Mouse (Mus musculus) CH12.LX (cell line): ENCODE measurements around the gene Pknox1. TPM values are rescaled to one million over a fixed set of nuclear protein-coding genes. Genes with fewer than 3 reads are reported as not detected.

ENCODE experiments used
- DNase-seq: peaks from one replicate; pipeline ENCODE4 v3.0.0-alpha.2; 2013; ENCODE audit errors: extremely low read depth
- H3K27ac ChIP-seq: 2 replicates; pipeline ENCODE4 v1.5.1; 2012; ENCODE audit warnings: low read depth, mild to moderate bottlenecking, control low read depth, moderate library complexity; ENCODE audit not compliant: insufficient read depth
- H3K27me3 ChIP-seq: replicated peaks from 2 replicates; pipeline ENCODE3; 2012; ENCODE audit warnings: inconsistent platforms
- H3K36me3 ChIP-seq, 2 experiments: replicated peaks in 1 of 2; 2 replicates each; pipeline versions ENCODE3 to v1.6.1; 2012; ENCODE audit warnings: inconsistent platforms in 1 of 2, low read length in 1 of 2, mild to moderate bottlenecking in 1 of 2, mixed read lengths in 1 of 2, moderate library complexity in 1 of 2; ENCODE audit not compliant: control insufficient read depth in 1 of 2, insufficient read depth in 1 of 2
- H3K4me1 ChIP-seq, 2 experiments: 2 replicates each; pipeline ENCODE4 v1.6.1; 2012; ENCODE audit warnings: inconsistent platforms in 1 of 2, moderate library complexity in 1 of 2; ENCODE audit not compliant: insufficient read depth in 2 of 2, control insufficient read depth in 1 of 2
- H3K4me2 ChIP-seq: 2 replicates; pipeline ENCODE4 v1.6.1; 2012; ENCODE audit warnings: low read depth, mild to moderate bottlenecking, control low read depth; ENCODE audit not compliant: poor library complexity, insufficient read depth, severe bottlenecking
- H3K4me3 ChIP-seq, 3 experiments: fragments of 150-350 bp in 1 of 3; sonication (generic) in 1 of 3; replicated peaks in 1 of 3; 2 replicates each; pipeline versions ENCODE3 to v1.5.1; 2011 to 2012; ENCODE audit warnings: low read depth in 2 of 3, low read length in 2 of 3, mild to moderate bottlenecking in 2 of 3, moderate library complexity in 2 of 3, control low read depth in 1 of 3, improper control_type of control experiment in 1 of 3, inconsistent platforms in 1 of 3, mixed read lengths in 1 of 3; ENCODE audit not compliant: poor library complexity in 1 of 3
- H3K79me2 ChIP-seq: replicated peaks from 2 replicates; pipeline ENCODE4 v1.6.1; 2012; ENCODE audit warnings: mild to moderate bottlenecking, moderate library complexity; ENCODE audit not compliant: control insufficient read depth, poor library complexity, insufficient read depth, severe bottlenecking; ENCODE audit errors: extremely low read depth
- H3K9ac ChIP-seq: 2 replicates; pipeline ENCODE4 v1.6.1; 2012; ENCODE audit warnings: low read depth, mild to moderate bottlenecking, control low read depth, moderate library complexity; ENCODE audit not compliant: insufficient read depth
- H3K9me3 ChIP-seq: replicated peaks from 2 replicates; pipeline ENCODE3; 2012; ENCODE audit warnings: low read length, inconsistent platforms, mixed read lengths
- BHLHE40 ChIP-seq: IDR thresholded peaks from 2 replicates; pipeline ENCODE4 v1.6.1; 2011; ENCODE audit warnings: mild to moderate bottlenecking, low read depth, low read length, improper control_type of control experiment
- CHD1 ChIP-seq: IDR thresholded peaks from 2 replicates; pipeline ENCODE4 v1.6.1; 2012; ENCODE audit warnings: low read depth, low read length, improper control_type of control experiment, inconsistent platforms
- ELF1 ChIP-seq: IDR thresholded peaks from 2 replicates; pipeline ENCODE4 v1.6.1; 2014; ENCODE audit warnings: low read depth, mild to moderate bottlenecking, inconsistent platforms, low read length, improper control_type of control experiment
- EP300 ChIP-seq: IDR thresholded peaks from 2 replicates; pipeline ENCODE4 v1.6.1; 2011; ENCODE audit warnings: low read length, improper control_type of control experiment
- GABPA ChIP-seq: IDR thresholded peaks from 2 replicates; pipeline ENCODE4 v1.6.1; 2012; ENCODE audit warnings: low read depth, low read length, improper control_type of control experiment, inconsistent platforms; ENCODE audit not compliant: insufficient replicate concordance
- JUN ChIP-seq: IDR thresholded peaks from 2 replicates; pipeline ENCODE4 v1.6.1; 2011; ENCODE audit warnings: low read depth, mild to moderate bottlenecking, low read length, improper control_type of control experiment, moderate library complexity; ENCODE audit not compliant: insufficient read depth
- JUND ChIP-seq: conservative IDR thresholded peaks from 2 replicates; pipeline ENCODE4 v1.6.1; 2011; ENCODE audit warnings: low read depth, low read length, improper control_type of control experiment
- MAFK ChIP-seq: IDR thresholded peaks from 2 replicates; pipeline ENCODE4 v1.6.1; 2011; ENCODE audit warnings: low read length, improper control_type of control experiment; ENCODE audit not compliant: insufficient replicate concordance
- MAZ ChIP-seq: IDR thresholded peaks from 2 replicates; pipeline ENCODE4 v1.6.1; 2012; ENCODE audit warnings: low read depth, mild to moderate bottlenecking, inconsistent platforms, low read length, improper control_type of control experiment, moderate library complexity
- MEF2A ChIP-seq: IDR thresholded peaks from 2 replicates; pipeline ENCODE4 v1.6.1; 2014; ENCODE audit warnings: low read depth, mild to moderate bottlenecking, inconsistent platforms, low read length, improper control_type of control experiment, borderline replicate concordance
- NELFE ChIP-seq: IDR thresholded peaks from 2 replicates; pipeline ENCODE4 v1.6.1; 2011; ENCODE audit warnings: low read depth, low read length, improper control_type of control experiment
- NRF1 ChIP-seq: IDR thresholded peaks from 2 replicates; pipeline ENCODE4 v1.6.1; 2014; ENCODE audit warnings: low read depth, mild to moderate bottlenecking, inconsistent platforms, low read length, improper control_type of control experiment, moderate library complexity
- PAX5 ChIP-seq: IDR thresholded peaks from 2 replicates; pipeline ENCODE4 v1.6.1; 2012; ENCODE audit warnings: low read length, inconsistent platforms, mixed read lengths
- POLR2A ChIP-seq: IDR thresholded peaks from 2 replicates; pipeline ENCODE4 v1.6.1; 2011; ENCODE audit warnings: low read depth, mild to moderate bottlenecking, improper control_type of control experiment, low read length
- POLR2AphosphoS2 ChIP-seq: IDR thresholded peaks from 2 replicates; pipeline ENCODE4 v1.6.1; 2011; ENCODE audit warnings: low read depth, low read length, improper control_type of control experiment
- RAD21 ChIP-seq: IDR thresholded peaks from 2 replicates; pipeline ENCODE4 v1.6.1; 2011; ENCODE audit warnings: low read depth, mild to moderate bottlenecking, low read length, improper control_type of control experiment, moderate library complexity
- SMC3 ChIP-seq: IDR thresholded peaks from 2 replicates; pipeline ENCODE4 v1.6.1; 2011; ENCODE audit warnings: low read depth, low read length, improper control_type of control experiment
- TBP ChIP-seq: conservative IDR thresholded peaks from 2 replicates; pipeline ENCODE4 v1.6.1; 2011; ENCODE audit warnings: low read depth, low read length, improper control_type of control experiment
- TCF12 ChIP-seq: IDR thresholded peaks from 2 replicates; pipeline ENCODE4 v1.6.1; 2014; ENCODE audit warnings: low read depth, mild to moderate bottlenecking, inconsistent platforms, low read length, improper control_type of control experiment
- USF1 ChIP-seq: IDR thresholded peaks from 2 replicates; pipeline ENCODE4 v1.6.1; 2014; ENCODE audit warnings: low read depth, mild to moderate bottlenecking, inconsistent platforms, low read length, improper control_type of control experiment
- USF2 ChIP-seq: conservative IDR thresholded peaks from 2 replicates; pipeline ENCODE4 v1.6.1; 2011; ENCODE audit warnings: low read depth, low read length, improper control_type of control experiment
- ZC3H11A ChIP-seq: IDR thresholded peaks from 2 replicates; pipeline ENCODE4 v1.6.1; 2012; ENCODE audit warnings: low read depth, mild to moderate bottlenecking, inconsistent platforms, low read length, improper control_type of control experiment
- ZKSCAN1 ChIP-seq: IDR thresholded peaks from 2 replicates; pipeline ENCODE4 v1.6.1; 2012; ENCODE audit warnings: low read depth, inconsistent platforms, low read length, improper control_type of control experiment, borderline replicate concordance
- ZMIZ1 ChIP-seq: IDR thresholded peaks from 2 replicates; pipeline ENCODE4 v1.6.1; 2012; ENCODE audit warnings: low read depth, mild to moderate bottlenecking, inconsistent platforms, low read length, improper control_type of control experiment
- ZNF384 ChIP-seq: IDR thresholded peaks from 2 replicates; pipeline ENCODE4 v1.6.1; 2012; ENCODE audit warnings: low read depth, low read length, improper control_type of control experiment, inconsistent platforms
- dilution Hi-C: fragments of 300-500 bp; cut with MboI; formaldehyde crosslinking; loops from 2 replicates; pipeline ENCODE4 v1.14.3; 2020; ENCODE audit warnings: low sequenced_read_pairs; ENCODE audit not compliant: extremely low pct_unique_long_range_greater_than_20kb, extremely low pct_ligation_motif_present
- in situ Hi-C: fragments of 300-500 bp; cut with MboI; formaldehyde crosslinking; loops from 3 replicates; pipeline ENCODE4 v1.14.3; 2019; ENCODE audit warnings: low sequenced_read_pairs, low pct_ligation_motif_present, low pct_unique_long_range_greater_than_20kb, mixed read lengths
- polyA plus RNA-seq: library from polyadenylated mRNA; unstranded; fragments of >175 nt; gene quantifications from 2 replicates; pipeline ENCODE4 v1.2.1, GENCODE M21; 2012; ENCODE audit warnings: low read depth; ENCODE audit not compliant: insufficient read length
- total RNA-seq, 2 experiments: library from RNA; depleted of rRNA; stranded (reverse); fragments of 300-350 nt in 1 of 2; fragments of >200 nt in 1 of 2; gene quantifications; 2 replicates each; pipeline ENCODE4 v1.2.3; 2012 to 2014

Gene Pknox1
- total and polyA plus RNA-seq, 3 experiments, result 15.1 to 22.3 (median 20.5) TPM

- H3K9me3 ChIP-seq, result no peaks in the 10 kb centered on the region
- dilution Hi-C loops, result no loop called here
- no peak overlapping the region for H3K4me2 ChIP-seq
- no peak for DNase-seq
- in situ Hi-C loops, result no loop called here
- peaks cover 18 to 72% of the 10 kb centered on the region in 2 experiments for H3K36me3 ChIP-seq
- TF ChIP-seq RAD21 (no peak), NRF1 (no peak), MAFK (no peak), PAX5 (no peak), NELFE (no peak), ZMIZ1 (no peak), ZNF384 (no peak), GABPA (no peak), EP300 (no peak), TCF12 (no peak), MEF2A (no peak), ZKSCAN1 (no peak), POLR2AphosphoS2 (no peak), BHLHE40 (no peak), CHD1 (no peak), ELF1 (no peak), USF1 (no peak)
- H3K4me1 ChIP-seq, result peaks cover 0 to 15% of the 10 kb centered on the region in 2 experiments; a peak in 2 of 4 replicates
- no peak overlapping the region for H3K27ac ChIP-seq
- no peak overlapping the region for H3K9ac ChIP-seq
- no peaks in the 10 kb centered on the region for H3K27me3 ChIP-seq
- H3K79me2 ChIP-seq, result no peaks in the 10 kb centered on the region
- no peak overlapping the region for H3K4me3 ChIP-seq
Measured at GRCm38 (mm10) chr17:31588726-31589125, 24.2 kb downstream of the Pknox1 start.

- Histone ChIP-seq H3K79me2 (no peaks in the 10 kb centered on the region), H3K4me2 (no peak overlapping the region), H3K4me3 (no peak overlapping the region), H3K9ac (no peak overlapping the region), H3K27ac (no peak overlapping the region), H3K36me3 (peaks cover 29 to 72% of the 10 kb centered on the region in 2 experiments), H3K9me3 (no peaks in the 10 kb centered on the region), H3K4me1 (peaks cover 0 to 24% of the 10 kb centered on the region in 2 experiments; a peak in 2 of 4 replicates), H3K27me3 (no peaks in the 10 kb centered on the region)
- no peak for DNase-seq
- dilution Hi-C loops (no loop called here), in situ Hi-C loops (no loop called here)
- TF ChIP-seq BHLHE40 (no peak), JUND (no peak), ZC3H11A (no peak), JUN (no peak), SMC3 (no peak), MEF2A (no peak), POLR2A (no peak), USF2 (no peak), MAZ (no peak), EP300 (no peak), NELFE (no peak), CHD1 (no peak), ZMIZ1 (no peak), ELF1 (no peak), TBP (no peak), POLR2AphosphoS2 (no peak)
Measured at GRCm38 (mm10) chr17:31590846-31591245, 26.3 kb downstream of the Pknox1 start.
